Mouse (Mus musculus): ENCODE measurements at regions not wholly inside any gene's neighbourhood (a gene's known extent, or its start where the extent isn't known, plus 50 kb on each side); places are given as distances from the start of the nearest gene placed in this dataset.
"Not testable (repeated sequence)": the region's sequence is repeated elsewhere in the genome, so short reads cannot be mapped to it uniquely, and the experiment has no call there.

- DNase-seq (ENCODE audit: low spot score in 2 of 2) = no peak
Observed at GRCm38 (mm10) chr2:117446876-117447275, 104.1 kb upstream of the Rasgrp1 start.

GRCm38 (mm10) chr2:117450172-117450865, 107.5 kb upstream of the Rasgrp1 start:
- DNase-seq (ENCODE audit: low spot score in 2 of 2) = peak; percentile 53 to 84

GRCm38 (mm10) chr2:117451818-117452217, 109.0 kb upstream of the Rasgrp1 start:
- DNase-seq (ENCODE audit: low spot score in 2 of 2) = no peak

- no peak for DNase-seq (ENCODE audit: low spot score in 2 of 2)
Observed at GRCm38 (mm10) chr2:117455021-117455739, 112.4 kb upstream of the Rasgrp1 start.

- DNase-seq (ENCODE audit: low spot score in 2 of 2) = no peak
Observed at GRCm38 (mm10) chr2:117455740-117456455, 113.1 kb upstream of the Rasgrp1 start.

- DNase-seq (ENCODE audit: low spot score in 2 of 2) = no peak
Observed at GRCm38 (mm10) chr2:117456456-117457020, 113.7 kb upstream of the Rasgrp1 start.

- no peak for DNase-seq (ENCODE audit: low spot score in 2 of 2)
Observed at GRCm38 (mm10) chr2:117461541-117462290, 118.9 kb upstream of the Rasgrp1 start.

- no peak for DNase-seq (ENCODE audit: low spot score in 2 of 2)
Observed at GRCm38 (mm10) chr2:117474885-117475542, 132.2 kb upstream of the Rasgrp1 start.

GRCm38 (mm10) chr2:117475561-117475960, 132.8 kb upstream of the Rasgrp1 start:
- DNase-seq (ENCODE audit: low spot score in 2 of 2) = no peak

- not testable (repeated sequence) for DNase-seq (ENCODE audit: low spot score in 2 of 2)
Observed at GRCm38 (mm10) chr2:117477503-117477902, 134.7 kb upstream of the Rasgrp1 start.

GRCm38 (mm10) chr2:117479244-117480009, 136.6 kb upstream of the Rasgrp1 start:
- DNase-seq (ENCODE audit: low spot score in 2 of 2) = peak in 1 of 2 experiments; percentile 3

GRCm38 (mm10) chr2:117486447-117486846, 143.6 kb upstream of the Rasgrp1 start:
- peak; percentile 38 to 79 for DNase-seq (ENCODE audit: low spot score in 2 of 2)

- no peak for DNase-seq (ENCODE audit: low spot score in 2 of 2)
Observed at GRCm38 (mm10) chr2:117498565-117498964, 155.8 kb upstream of the Rasgrp1 start.

GRCm38 (mm10) chr2:117502611-117503010, 159.8 kb upstream of the Rasgrp1 start:
- no peak for DNase-seq (ENCODE audit: low spot score in 2 of 2)

GRCm38 (mm10) chr2:117511737-117512136, 168.9 kb upstream of the Rasgrp1 start:
- no peak for DNase-seq (ENCODE audit: low spot score in 2 of 2)

GRCm38 (mm10) chr2:117512551-117512950, 169.8 kb upstream of the Rasgrp1 start:
- DNase-seq (ENCODE audit: low spot score in 2 of 2) = no peak

- DNase-seq (ENCODE audit: low spot score in 2 of 2) = no peak
Observed at GRCm38 (mm10) chr2:117524437-117524836, 181.6 kb upstream of the Rasgrp1 start.

GRCm38 (mm10) chr2:117538865-117539264, 196.1 kb upstream of the Rasgrp1 start:
- no peak for DNase-seq (ENCODE audit: low spot score in 2 of 2)

- DNase-seq (ENCODE audit: low spot score in 2 of 2) = no peak
Observed at GRCm38 (mm10) chr2:117539285-117539684, 196.5 kb upstream of the Rasgrp1 start.

GRCm38 (mm10) chr2:117541471-117541870, 198.7 kb upstream of the Rasgrp1 start:
- peak; percentile 32 to 85 for DNase-seq (ENCODE audit: low spot score in 2 of 2)
